Mouse (Mus musculus) ovary, postnatal 10 days (tissue): ENCODE data around the gene Olfr1313.
"Not testable (repeated sequence)": the region's sequence is repeated elsewhere in the genome, so short reads cannot be mapped to it uniquely, and the experiment has no call there.

Experiments
- DNase-seq: peaks from one replicate; pipeline ENCODE4 v3.0.0; 2022; ENCODE audit warnings: low spot score

Olfr1313 gene

DNA sequence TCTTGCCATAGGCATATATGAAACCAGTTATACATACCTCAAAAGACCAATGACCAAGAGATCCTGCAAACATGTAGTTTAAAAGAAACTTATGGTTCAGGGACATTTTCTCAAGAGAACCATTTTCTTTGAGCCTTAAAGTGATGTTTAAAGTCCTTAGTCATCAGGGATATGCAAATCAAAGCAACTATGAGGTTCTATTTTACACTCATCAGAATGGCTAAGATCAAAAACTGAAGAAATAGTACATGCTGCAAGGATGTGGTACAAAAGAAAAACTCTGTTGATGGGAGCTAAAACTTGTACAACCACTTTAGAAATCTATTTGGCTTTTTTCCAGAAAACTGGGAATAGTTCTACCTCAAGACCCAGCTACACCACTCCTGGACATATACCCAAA, at the start of gene Olfr1313:
TSS of gene Olfr1313 (minus strand) at position 101 of the 400 bp plus-strand sequence.
- no peak for DNase-seq

DNA sequence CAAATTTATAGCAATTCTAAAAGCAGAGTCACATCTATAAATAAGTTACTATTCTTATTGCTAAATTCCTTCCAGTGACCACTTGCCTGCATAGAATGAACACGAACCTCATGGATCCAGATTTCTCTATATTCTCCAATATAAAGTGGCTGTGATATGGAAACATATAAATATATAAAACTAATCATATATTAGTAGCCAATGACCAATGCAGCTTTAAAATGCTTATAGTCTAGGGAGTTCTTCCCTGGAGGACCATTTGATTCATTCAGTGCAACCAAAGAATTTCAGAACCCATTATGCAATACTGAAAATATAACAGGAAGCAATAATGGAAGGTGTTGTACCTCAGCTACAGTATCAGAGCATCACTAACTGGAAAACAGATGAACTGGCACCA, 37.7 kb upstream of the Olfr1313 start, which contains the start of gene Olfr1315-ps1:
TSS of gene Olfr1315-ps1 (minus strand) at position 101 of the 400 bp plus-strand sequence.
- no peak for DNase-seq

DNA sequence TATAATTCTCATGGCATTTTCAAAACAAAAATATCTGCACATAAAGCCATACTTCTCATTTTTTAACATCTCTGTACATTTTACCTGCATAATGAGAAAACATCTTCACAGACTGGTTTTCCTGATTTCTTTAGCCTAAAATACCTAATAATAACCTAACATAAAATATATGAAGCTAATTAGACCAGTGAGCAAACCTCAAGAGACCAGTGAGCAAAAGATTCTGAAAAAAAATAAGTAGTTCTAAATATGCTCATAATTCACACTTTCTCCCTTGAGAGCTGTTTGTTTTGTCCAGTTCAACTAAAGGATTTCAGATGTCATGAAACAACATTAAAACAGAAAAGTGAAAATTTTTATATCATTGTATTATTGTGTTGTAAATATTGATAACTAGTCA, 19.0 kb upstream of the Olfr1313 start, which contains the start of gene Olfr1314:
TSS of gene Olfr1314 (minus strand) at position 101 of the 400 bp plus-strand sequence.
- DNase-seq: no peak

DNA sequence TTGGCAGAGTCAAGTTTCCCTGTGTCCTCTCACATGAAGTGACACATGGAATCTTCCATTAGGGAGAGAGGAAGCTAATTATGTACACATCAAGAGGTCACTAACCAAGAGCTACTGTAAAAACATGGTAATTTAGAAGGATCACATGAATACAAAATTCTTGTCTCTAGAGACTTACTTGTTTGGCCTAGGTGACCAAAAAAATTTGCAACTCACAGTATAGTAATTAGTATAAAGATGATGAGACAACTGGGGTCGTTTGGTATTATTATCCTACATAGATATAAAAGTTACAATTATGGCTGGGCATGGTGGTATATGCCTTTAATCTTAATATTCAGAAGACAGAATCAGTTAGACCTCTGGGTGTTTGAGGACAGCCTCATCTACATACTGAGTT, 27.5 kb downstream of the Olfr1313 start, which contains the start of gene Olfr1312:
TSS of gene Olfr1312 (minus strand) at position 101 of the 400 bp plus-strand sequence.
- no peak for DNase-seq

- not testable (repeated sequence) for DNase-seq
Measured at GRCm38 (mm10) chr2:112026971-112027370, 50.7 kb downstream of the Olfr1313 start.

DNA sequence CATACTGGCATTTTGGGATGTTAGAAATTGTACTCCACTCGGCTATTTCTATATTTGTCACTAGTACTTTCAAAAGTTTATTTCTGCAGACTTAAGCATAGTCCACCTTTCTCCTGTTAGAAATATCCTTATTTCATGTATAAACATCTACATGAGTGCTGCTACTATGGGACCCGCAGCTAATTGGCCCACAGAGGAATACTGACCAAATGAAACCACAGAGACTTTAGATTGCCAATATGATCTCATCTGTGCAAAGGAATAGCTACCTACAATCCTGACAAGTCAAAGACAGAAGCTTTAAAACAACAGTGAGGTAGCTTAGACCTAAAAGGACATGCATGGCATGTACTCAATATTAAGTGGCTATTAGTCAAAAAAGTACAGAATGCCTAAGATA, 53.3 kb downstream of the Olfr1313 start, which contains the start of gene Olfr1311:
TSS of gene Olfr1311 (minus strand) at position 101 of the 400 bp plus-strand sequence.
- no peak for DNase-seq
